Mouse (Mus musculus): ENCODE measurements at regions not wholly inside any gene's neighbourhood (a gene's known extent, or its start where the extent isn't known, plus 50 kb on each side); places are given as distances from the start of the nearest gene placed in this dataset.

GRCm38 (mm10) chr17:80827361-80827760 lies 99.1 kb upstream of the Map4k3 start:
- Histone ChIP-seq H3K36me3 (no peaks in the 10 kb centered on the region), H3K27me3 (replicated peaks) (no peaks in the 10 kb centered on the region), H3K4me1 (peaks cover 29% of the 10 kb centered on the region), H3K27ac (replicated peaks) (no peak overlapping the region), H3K9ac (no peak overlapping the region), H3K4me2 (no peak overlapping the region), H3K9me3 (no peaks in the 10 kb centered on the region), H3K4me3 (no peak overlapping the region)
- ATAC-seq (ENCODE audit: extremely low read depth, insufficient number of reproducible peaks, low FRiP score, low TSS enrichment): no peak
- 89% methylated on average over 17 of the region's 17 CpGs for WGBS

GRCm38 (mm10) chr17:80825971-80826730 lies 97.9 kb upstream of the Map4k3 start:
- ATAC-seq (ENCODE audit: extremely low read depth, insufficient number of reproducible peaks, low FRiP score, low TSS enrichment): peak; percentile 52; the same call in 1 of the 2 replicates
- H3K4me3 ChIP-seq: no peak overlapping the region
- H3K9ac ChIP-seq: peak overlapping the region; percentile 45; the same call in 1 of the 2 replicates
- no peaks in the 10 kb centered on the region for H3K9me3 ChIP-seq
- H3K27ac ChIP-seq (replicated peaks): peak overlapping the region; percentile 88
- H3K4me2 ChIP-seq: peak overlapping the region; percentile 46
- H3K4me1 ChIP-seq: peaks cover 29% of the 10 kb centered on the region
- H3K27me3 ChIP-seq (replicated peaks): no peaks in the 10 kb centered on the region
- H3K36me3 ChIP-seq: no peaks in the 10 kb centered on the region
- 30% methylated on average over 12 of the region's 12 CpGs for WGBS

GRCm38 (mm10) chr17:80825518-80825901 lies 97.2 kb upstream of the Map4k3 start:
- Histone ChIP-seq H3K4me1 (peaks cover 29% of the 10 kb centered on the region), H3K4me2 (peak overlapping the region; percentile 46), H3K27ac (replicated peaks) (peak overlapping the region; percentile 88), H3K4me3 (no peak overlapping the region), H3K27me3 (replicated peaks) (no peaks in the 10 kb centered on the region), H3K36me3 (no peaks in the 10 kb centered on the region), H3K9me3 (no peaks in the 10 kb centered on the region), H3K9ac (peak overlapping the region; percentile 53; the same call in 1 of the 2 replicates)
- 29% methylated on average over 10 of the region's 10 CpGs for WGBS
- ATAC-seq (ENCODE audit: extremely low read depth, insufficient number of reproducible peaks, low FRiP score, low TSS enrichment): no peak; the same call in 1 of the 2 replicates

- H3K27me3 ChIP-seq (replicated peaks): no peaks in the 10 kb centered on the region
- H3K9me3 ChIP-seq: no peaks in the 10 kb centered on the region
- no peaks in the 10 kb centered on the region for H3K36me3 ChIP-seq
- H3K9ac ChIP-seq: 0 out of 2 replicates have a peak overlapping the region, but pooled peaks have one; percentile 53
- no peak overlapping the region for H3K4me3 ChIP-seq
- H3K4me2 ChIP-seq: peak overlapping the region; percentile 46; the same call in 1 of the 2 replicates
- H3K27ac ChIP-seq (replicated peaks): peak overlapping the region; percentile 88
- WGBS: 72% methylated on average over 13 of the region's 13 CpGs
- H3K4me1 ChIP-seq: peaks cover 29% of the 10 kb centered on the region
- no peak for ATAC-seq (ENCODE audit: extremely low read depth, insufficient number of reproducible peaks, low FRiP score, low TSS enrichment)
Observed at GRCm38 (mm10) chr17:80824826-80825517, 96.7 kb upstream of the Map4k3 start.

- H3K27ac ChIP-seq (replicated peaks): no peak overlapping the region
- H3K9ac ChIP-seq: no peak overlapping the region
- WGBS: 81% methylated on average over 2 of the region's 2 CpGs
- peaks cover 29% of the 10 kb centered on the region for H3K4me1 ChIP-seq
- H3K4me2 ChIP-seq: no peak overlapping the region
- no peak overlapping the region for H3K4me3 ChIP-seq
- H3K9me3 ChIP-seq: no peaks in the 10 kb centered on the region
- ATAC-seq (ENCODE audit: extremely low read depth, insufficient number of reproducible peaks, low FRiP score, low TSS enrichment): no peak
- no peaks in the 10 kb centered on the region for H3K27me3 ChIP-seq (replicated peaks)
- no peaks in the 10 kb centered on the region for H3K36me3 ChIP-seq
Observed at GRCm38 (mm10) chr17:80824261-80824660, 96.0 kb upstream of the Map4k3 start.

- no peak overlapping the region for H3K27ac ChIP-seq (replicated peaks)
- H3K27me3 ChIP-seq (replicated peaks): no peaks in the 10 kb centered on the region
- H3K4me3 ChIP-seq: no peak overlapping the region
- H3K36me3 ChIP-seq: no peaks in the 10 kb centered on the region
- peaks cover 18% of the 10 kb centered on the region for H3K4me1 ChIP-seq
- 50% methylated on average over 8 of the region's 8 CpGs for WGBS
- no peak for ATAC-seq (ENCODE audit: extremely low read depth, insufficient number of reproducible peaks, low FRiP score, low TSS enrichment)
- no peak overlapping the region for H3K9ac ChIP-seq
- H3K9me3 ChIP-seq: 0 out of 2 replicates have a peak, but pooled peaks cover 2% of the 10 kb centered on the region
- H3K4me2 ChIP-seq: no peak overlapping the region
Observed at GRCm38 (mm10) chr17:80820888-80821287, 92.6 kb upstream of the Map4k3 start.

- Histone ChIP-seq H3K27ac (replicated peaks) (no peak overlapping the region), H3K4me2 (no peak overlapping the region), H3K9me3 (0 out of 2 replicates have a peak, but pooled peaks cover 6% of the 10 kb centered on the region), H3K4me3 (no peak overlapping the region), H3K27me3 (replicated peaks) (no peaks in the 10 kb centered on the region), H3K36me3 (no peaks in the 10 kb centered on the region), H3K4me1 (peaks cover 5% of the 10 kb centered on the region), H3K9ac (no peak overlapping the region)
- 61% methylated on average over 9 of the region's 9 CpGs for WGBS
- ATAC-seq (ENCODE audit: extremely low read depth, insufficient number of reproducible peaks, low FRiP score, low TSS enrichment): no peak
Observed at GRCm38 (mm10) chr17:80818477-80819028, 90.3 kb upstream of the Map4k3 start.

- H3K27ac ChIP-seq (replicated peaks): no peak overlapping the region
- H3K9ac ChIP-seq: no peak overlapping the region
- H3K9me3 ChIP-seq: 0 out of 2 replicates have a peak, but pooled peaks cover 6% of the 10 kb centered on the region
- peaks cover 5% of the 10 kb centered on the region for H3K4me1 ChIP-seq
- H3K4me2 ChIP-seq: no peak overlapping the region
- 64% methylated on average over 4 of the region's 4 CpGs for WGBS
- no peaks in the 10 kb centered on the region for H3K27me3 ChIP-seq (replicated peaks)
- no peak for ATAC-seq (ENCODE audit: extremely low read depth, insufficient number of reproducible peaks, low FRiP score, low TSS enrichment)
- no peak overlapping the region for H3K4me3 ChIP-seq
- H3K36me3 ChIP-seq: no peaks in the 10 kb centered on the region
Observed at GRCm38 (mm10) chr17:80815747-80816146, 87.5 kb upstream of the Map4k3 start.

GRCm38 (mm10) chr17:80813194-80813593 lies 84.9 kb upstream of the Map4k3 start:
- Histone ChIP-seq H3K4me1 (peaks cover 5% of the 10 kb centered on the region), H3K4me2 (no peak overlapping the region), H3K9me3 (0 out of 2 replicates have a peak, but pooled peaks cover 6% of the 10 kb centered on the region), H3K4me3 (no peak overlapping the region), H3K27ac (replicated peaks) (no peak overlapping the region), H3K27me3 (replicated peaks) (no peaks in the 10 kb centered on the region), H3K9ac (no peak overlapping the region), H3K36me3 (no peaks in the 10 kb centered on the region)
- no peak for ATAC-seq (ENCODE audit: extremely low read depth, insufficient number of reproducible peaks, low FRiP score, low TSS enrichment)
- WGBS: 85% methylated on average over 10 of the region's 10 CpGs

- Histone ChIP-seq H3K4me2 (no peak overlapping the region), H3K36me3 (no peaks in the 10 kb centered on the region)
Observed at GRCm38 (mm10) chr17:80809275-80809674, 81.0 kb upstream of the Map4k3 start.

GRCm38 (mm10) chr17:80808069-80808468 lies 79.8 kb upstream of the Map4k3 start:
- no peak overlapping the region for H3K27ac ChIP-seq (replicated peaks)
- no peak for ATAC-seq (ENCODE audit: extremely low read depth, insufficient number of reproducible peaks, low FRiP score, low TSS enrichment)
- H3K9me3 ChIP-seq: no peaks in the 10 kb centered on the region
- 20% methylated on average over 10 of the region's 10 CpGs for WGBS
- peak overlapping the region; percentile 44 for H3K4me2 ChIP-seq
- peaks cover 14% of the 10 kb centered on the region for H3K4me1 ChIP-seq
- no peak overlapping the region for H3K9ac ChIP-seq
- no peaks in the 10 kb centered on the region for H3K36me3 ChIP-seq
- no peaks in the 10 kb centered on the region for H3K27me3 ChIP-seq (replicated peaks)
- no peak overlapping the region for H3K4me3 ChIP-seq

More at GRCm38 (mm10) chr17:80809275-80809674, 81.0 kb upstream of the Map4k3 start:
- Histone ChIP-seq H3K27me3 (replicated peaks) (no peaks in the 10 kb centered on the region), H3K9ac (no peak overlapping the region), H3K4me3 (no peak overlapping the region), H3K27ac (replicated peaks) (no peak overlapping the region), H3K9me3 (no peaks in the 10 kb centered on the region), H3K4me1 (peaks cover 8% of the 10 kb centered on the region)
- 85% methylated on average over 5 of the region's 5 CpGs for WGBS
- no peak for ATAC-seq (ENCODE audit: extremely low read depth, insufficient number of reproducible peaks, low FRiP score, low TSS enrichment)

Data from heart, embryonic 13.5 days (tissue).